Mouse (Mus musculus) stomach, postnatal 0 days (tissue): ENCODE data around the gene Il9r.

Experiments used
- CTCF ChIP-seq: IDR thresholded peaks from 2 replicates; pipeline ENCODE4 v1.5.1; 2016; ENCODE audit warnings: antibody characterized with exemption, low read depth, mild to moderate bottlenecking, moderate library complexity
- EP300 ChIP-seq: optimal IDR thresholded peaks from 2 replicates; pipeline ENCODE3; 2016; ENCODE audit warnings: antibody characterized with exemption

DNA sequence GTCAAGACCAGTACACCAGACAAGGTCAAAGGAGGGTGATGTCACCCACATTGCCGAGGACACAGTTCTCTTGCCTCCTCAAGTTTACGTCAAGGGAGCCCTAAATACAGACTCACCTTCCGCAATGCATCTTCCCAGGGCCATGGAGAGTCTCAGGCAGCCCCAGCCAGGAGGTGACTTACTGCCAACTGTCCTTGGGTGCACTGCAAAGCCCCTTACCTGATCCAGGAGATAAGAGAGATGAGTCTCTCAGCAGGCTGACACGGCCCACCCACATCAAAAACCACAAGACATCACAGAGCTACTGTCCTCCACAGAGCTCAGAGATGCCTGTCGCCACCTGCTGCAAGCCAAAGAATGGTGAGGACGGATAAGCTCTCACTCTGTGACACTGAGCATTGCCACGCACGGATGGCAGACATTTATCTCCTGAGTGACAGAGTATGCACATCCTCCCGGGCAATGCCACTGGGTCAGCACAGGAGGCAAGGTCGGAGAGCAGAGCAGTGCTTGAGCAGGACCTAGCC lies at the start of gene Il9r:
- TF ChIP-seq CTCF (no peak), EP300 (no peak)
